Mouse (Mus musculus): ENCODE data around the gene Hdac4. TPM values are rescaled to one million over a fixed set of nuclear protein-coding genes. Genes with fewer than 3 reads are reported as not detected.

Hdac4 gene
- polyA plus RNA-seq, 1 experiment from 2014 or later: 11.3 TPM

DNA sequence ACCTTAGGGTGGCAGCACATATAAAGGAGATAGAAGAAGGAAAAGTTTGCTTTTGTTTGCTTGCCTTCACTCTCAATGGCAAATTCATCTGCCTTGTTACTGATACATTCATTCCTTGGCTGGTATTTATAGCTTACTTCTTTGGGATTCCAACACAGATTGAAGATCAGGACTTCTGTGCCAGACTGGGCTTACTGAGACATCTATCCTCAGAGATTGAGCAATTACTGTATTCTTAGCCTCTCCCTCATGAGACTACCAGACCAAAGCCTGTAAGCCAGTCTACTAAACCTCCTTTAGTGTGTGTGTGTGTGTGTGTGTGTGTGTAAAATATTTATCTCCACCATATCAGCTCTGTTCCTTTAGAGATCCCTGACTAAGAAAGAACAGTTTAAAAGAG is 181.0 kb downstream of the Hdac4 start:
- Histone ChIP-seq H3K36me3 (ENCODE audit: control insufficient read depth, insufficient read depth, low read length) (no peaks in the 10 kb centered on the region), H3K27me3 (replicated peaks; ENCODE audit: control insufficient read depth, insufficient read depth, low read length) (no peaks in the 10 kb centered on the region), H3K4me3 (ENCODE audit: low read length) (no peak overlapping the region), H3K9ac (ENCODE audit: low read depth, low read length) (no peak overlapping the region), H3K27ac (ENCODE audit: low read length) (no peak overlapping the region), H3K4me1 (ENCODE audit: control insufficient read depth, insufficient read depth, low read length) (peaks cover 10% of the 10 kb centered on the region), H3K9me3 (ENCODE audit: control insufficient read depth, low read length) (no peaks in the 10 kb centered on the region), H3K4me2 (ENCODE audit: low read depth, low read length) (no peak overlapping the region)
- ATAC-seq: no peak

DNA sequence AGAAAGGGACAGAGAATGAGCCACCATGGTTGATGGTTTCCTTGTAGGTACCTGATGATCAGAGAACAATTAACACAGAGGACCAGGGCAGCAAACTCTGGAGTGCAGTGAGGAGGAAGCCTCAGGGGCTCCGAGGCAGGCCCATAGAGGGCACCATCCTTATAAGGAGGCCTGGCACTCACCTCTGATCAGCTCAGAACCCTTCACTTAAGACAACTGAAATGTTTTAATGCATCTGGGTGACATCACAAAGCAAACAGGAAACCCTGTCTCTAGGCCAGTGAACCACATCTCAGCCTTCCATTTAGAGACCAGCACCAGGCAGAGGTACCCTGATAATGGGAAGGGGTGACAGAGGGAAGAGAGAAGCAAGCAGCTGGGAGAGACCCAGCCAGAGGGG is 188.8 kb downstream of the Hdac4 start:
- H3K9me3 ChIP-seq (ENCODE audit: control insufficient read depth, low read length): no peaks in the 10 kb centered on the region
- no peak overlapping the region for H3K9ac ChIP-seq (ENCODE audit: low read depth, low read length)
- ATAC-seq: no peak
- no peak overlapping the region for H3K4me3 ChIP-seq (ENCODE audit: low read length)
- H3K27me3 ChIP-seq (replicated peaks; ENCODE audit: control insufficient read depth, insufficient read depth, low read length): no peaks in the 10 kb centered on the region
- peaks cover 7% of the 10 kb centered on the region for H3K4me1 ChIP-seq (ENCODE audit: control insufficient read depth, insufficient read depth, low read length)
- H3K36me3 ChIP-seq (ENCODE audit: control insufficient read depth, insufficient read depth, low read length): peaks cover 4% of the 10 kb centered on the region; the same call in 1 of the 2 replicates
- H3K4me2 ChIP-seq (ENCODE audit: low read depth, low read length): no peak overlapping the region
- no peak overlapping the region for H3K27ac ChIP-seq (ENCODE audit: low read length)
- WGBS: 50% methylated on average over 1 of the region's 1 CpGs

DNA sequence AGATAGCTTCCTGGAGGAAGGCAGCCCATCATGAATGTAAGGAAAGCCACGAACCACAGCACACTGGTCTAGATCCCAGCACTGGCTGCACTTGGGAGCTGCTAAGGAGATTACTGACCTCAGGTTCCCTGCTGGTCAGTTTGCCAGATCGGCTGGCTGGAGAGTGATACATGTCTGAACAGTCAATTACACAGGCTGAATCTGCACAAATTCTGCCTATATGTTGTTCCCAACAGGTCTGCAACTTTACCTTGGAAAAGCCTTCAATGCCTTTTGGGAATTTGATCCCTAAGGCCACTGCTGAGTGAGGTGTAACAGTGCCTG is 189.9 kb downstream of the Hdac4 start:
- Histone ChIP-seq H3K4me2 (ENCODE audit: low read depth, low read length) (no peak overlapping the region), H3K27me3 (replicated peaks; ENCODE audit: control insufficient read depth, insufficient read depth, low read length) (no peaks in the 10 kb centered on the region), H3K36me3 (ENCODE audit: control insufficient read depth, insufficient read depth, low read length) (peaks cover 4% of the 10 kb centered on the region; the same call in 1 of the 2 replicates), H3K9ac (ENCODE audit: low read depth, low read length) (no peak overlapping the region), H3K4me3 (ENCODE audit: low read length) (no peak overlapping the region), H3K27ac (ENCODE audit: low read length) (no peak overlapping the region), H3K9me3 (ENCODE audit: control insufficient read depth, low read length) (no peaks in the 10 kb centered on the region), H3K4me1 (ENCODE audit: control insufficient read depth, insufficient read depth, low read length) (peaks cover 7% of the 10 kb centered on the region)
- 75% methylated on average over 2 of the region's 2 CpGs for WGBS
- no peak for ATAC-seq

DNA sequence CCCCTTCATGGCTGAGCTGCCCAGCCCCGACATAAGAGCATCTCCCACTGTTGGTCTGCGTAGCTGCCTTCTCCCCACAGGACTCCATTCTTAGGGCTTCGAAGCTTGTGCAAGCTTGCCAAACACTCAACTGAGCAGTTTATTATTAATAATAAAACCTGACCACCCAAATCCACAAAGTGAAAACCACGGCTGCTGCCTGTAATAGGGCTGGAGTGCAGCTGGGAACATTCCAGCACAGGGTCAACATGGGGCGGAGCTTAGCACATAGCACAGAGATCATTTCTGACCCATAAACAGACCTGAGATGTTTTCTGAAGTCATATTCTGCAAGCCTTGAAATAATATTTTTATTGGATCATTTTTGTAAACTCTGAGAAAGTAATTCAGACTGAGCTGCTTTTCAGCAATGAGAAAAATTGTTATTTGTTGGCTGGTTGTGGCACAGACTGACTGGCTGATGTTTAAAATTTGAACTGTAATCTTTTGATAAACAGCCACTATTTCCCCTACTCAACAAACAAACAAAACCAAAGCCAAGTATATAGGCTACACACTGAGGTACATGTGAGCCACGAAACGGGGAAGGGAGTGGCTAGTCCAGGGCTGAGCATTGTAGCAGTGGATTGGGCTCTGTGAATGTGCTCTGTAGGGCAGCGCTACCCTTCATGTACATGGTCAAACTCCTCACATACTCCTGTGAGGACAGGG is 190.4 kb downstream of the Hdac4 start:
- peaks cover 4% of the 10 kb centered on the region; the same call in 1 of the 2 replicates for H3K36me3 ChIP-seq (ENCODE audit: control insufficient read depth, insufficient read depth, low read length)
- no peak overlapping the region for H3K4me2 ChIP-seq (ENCODE audit: low read depth, low read length)
- no peak overlapping the region for H3K4me3 ChIP-seq (ENCODE audit: low read length)
- WGBS: 55% methylated on average over 8 of the region's 8 CpGs
- H3K27me3 ChIP-seq (replicated peaks; ENCODE audit: control insufficient read depth, insufficient read depth, low read length): no peaks in the 10 kb centered on the region
- no peak overlapping the region for H3K9ac ChIP-seq (ENCODE audit: low read depth, low read length)
- ATAC-seq: no peak
- no peaks in the 10 kb centered on the region for H3K9me3 ChIP-seq (ENCODE audit: control insufficient read depth, low read length)
- H3K4me1 ChIP-seq (ENCODE audit: control insufficient read depth, insufficient read depth, low read length): peaks cover 7% of the 10 kb centered on the region
- no peak overlapping the region for H3K27ac ChIP-seq (ENCODE audit: low read length)

DNA sequence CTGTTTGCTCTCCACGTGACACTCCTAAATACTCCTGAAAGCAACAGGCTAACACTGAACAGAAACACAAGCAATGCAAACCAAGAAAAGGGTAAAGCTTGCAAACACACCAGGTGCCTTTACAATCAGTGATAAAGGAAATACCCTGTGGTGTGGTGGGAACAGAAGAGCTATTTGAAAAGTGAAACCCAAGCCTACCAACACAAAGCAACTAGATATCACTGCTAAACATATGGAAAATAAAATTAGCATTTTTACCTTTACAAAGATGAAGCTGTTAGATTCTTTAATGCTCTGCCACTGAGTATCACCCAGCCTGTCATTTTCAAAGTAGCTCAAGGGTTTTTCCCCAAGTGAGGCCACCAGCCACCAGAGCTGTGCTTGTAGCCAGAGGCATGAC is 191.4 kb downstream of the Hdac4 start:
- 68% methylated on average over 1 of the region's 1 CpGs for WGBS

DNA sequence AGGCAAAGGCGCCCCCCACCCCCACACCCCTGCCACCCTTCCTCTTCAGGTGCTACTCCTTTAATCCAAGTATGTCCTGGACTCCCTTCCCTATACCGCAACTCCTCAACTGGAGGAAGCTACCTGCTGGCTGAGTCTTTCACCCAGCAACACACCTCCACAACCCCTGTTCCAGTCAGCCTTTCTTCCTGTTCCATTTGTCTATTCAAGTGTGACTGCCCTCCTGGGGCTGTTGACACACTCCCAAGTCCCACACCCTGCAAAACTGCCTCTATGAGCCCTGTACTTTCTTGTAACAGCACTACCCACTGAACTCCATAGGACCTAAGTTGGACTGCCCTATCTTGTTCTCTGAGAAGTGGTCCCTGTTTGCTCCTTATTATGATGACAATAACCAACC is 195.3 kb downstream of the Hdac4 start:
- Histone ChIP-seq H3K36me3 (ENCODE audit: control insufficient read depth, insufficient read depth, low read length) (peaks cover 4% of the 10 kb centered on the region; the same call in 1 of the 2 replicates), H3K27me3 (replicated peaks; ENCODE audit: control insufficient read depth, insufficient read depth, low read length) (no peaks in the 10 kb centered on the region), H3K9me3 (ENCODE audit: control insufficient read depth, low read length) (no peaks in the 10 kb centered on the region), H3K27ac (ENCODE audit: low read length) (no peak overlapping the region), H3K4me3 (ENCODE audit: low read length) (no peak overlapping the region), H3K9ac (ENCODE audit: low read depth, low read length) (no peak overlapping the region), H3K4me1 (ENCODE audit: control insufficient read depth, insufficient read depth, low read length) (peaks cover 4% of the 10 kb centered on the region; the same call in 1 of the 2 replicates), H3K4me2 (ENCODE audit: low read depth, low read length) (no peak overlapping the region)
- 93% methylated on average over 2 of the region's 2 CpGs for WGBS
- ATAC-seq: no peak

More for the DNA sequence above, 191.4 kb downstream of the Hdac4 start:
- Histone ChIP-seq H3K27me3 (replicated peaks; ENCODE audit: control insufficient read depth, insufficient read depth, low read length) (no peaks in the 10 kb centered on the region), H3K9me3 (ENCODE audit: control insufficient read depth, low read length) (no peaks in the 10 kb centered on the region), H3K4me2 (ENCODE audit: low read depth, low read length) (no peak overlapping the region), H3K4me3 (ENCODE audit: low read length) (no peak overlapping the region), H3K36me3 (ENCODE audit: control insufficient read depth, insufficient read depth, low read length) (peaks cover 4% of the 10 kb centered on the region; the same call in 1 of the 2 replicates), H3K9ac (ENCODE audit: low read depth, low read length) (no peak overlapping the region), H3K27ac (ENCODE audit: low read length) (no peak overlapping the region), H3K4me1 (ENCODE audit: control insufficient read depth, insufficient read depth, low read length) (peaks cover 7% of the 10 kb centered on the region)
- ATAC-seq: no peak

DNA sequence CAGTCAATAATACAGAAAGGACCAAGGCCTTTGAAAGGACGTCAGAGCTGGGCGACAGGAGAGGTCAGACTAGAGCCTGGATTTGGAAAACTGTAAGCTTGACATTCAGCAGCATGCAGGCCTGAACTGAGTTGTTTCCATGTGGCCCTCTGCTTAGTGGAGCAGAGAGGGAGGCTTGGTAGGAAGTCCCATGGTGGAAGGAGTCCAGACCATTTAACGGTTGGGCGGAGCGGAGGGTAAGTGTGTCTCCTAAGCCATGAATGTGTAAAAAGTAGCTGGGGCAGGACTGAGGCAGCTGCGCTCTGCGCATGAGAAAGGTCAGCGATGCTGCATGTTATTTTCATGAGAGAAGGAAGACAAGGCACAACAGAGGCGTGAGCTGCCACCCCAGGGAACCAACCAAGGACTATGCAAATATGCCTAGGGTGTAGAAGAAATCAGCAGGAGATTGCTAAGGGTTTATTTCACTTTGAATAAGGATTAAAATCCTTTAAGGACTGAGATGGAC is 201.8 kb downstream of the Hdac4 start:
- WGBS: 81% methylated on average over 9 of the region's 9 CpGs
- Histone ChIP-seq H3K9me3 (ENCODE audit: control insufficient read depth, low read length) (no peaks in the 10 kb centered on the region), H3K4me1 (ENCODE audit: control insufficient read depth, insufficient read depth, low read length) (no peaks in the 10 kb centered on the region), H3K9ac (ENCODE audit: low read depth, low read length) (no peak overlapping the region), H3K36me3 (ENCODE audit: control insufficient read depth, insufficient read depth, low read length) (peaks cover 4% of the 10 kb centered on the region; the same call in 1 of the 2 replicates), H3K4me3 (ENCODE audit: low read length) (no peak overlapping the region), H3K4me2 (ENCODE audit: low read depth, low read length) (no peak overlapping the region), H3K27me3 (replicated peaks; ENCODE audit: control insufficient read depth, insufficient read depth, low read length) (no peaks in the 10 kb centered on the region), H3K27ac (ENCODE audit: low read length) (no peak overlapping the region)
- no peak for ATAC-seq

DNA sequence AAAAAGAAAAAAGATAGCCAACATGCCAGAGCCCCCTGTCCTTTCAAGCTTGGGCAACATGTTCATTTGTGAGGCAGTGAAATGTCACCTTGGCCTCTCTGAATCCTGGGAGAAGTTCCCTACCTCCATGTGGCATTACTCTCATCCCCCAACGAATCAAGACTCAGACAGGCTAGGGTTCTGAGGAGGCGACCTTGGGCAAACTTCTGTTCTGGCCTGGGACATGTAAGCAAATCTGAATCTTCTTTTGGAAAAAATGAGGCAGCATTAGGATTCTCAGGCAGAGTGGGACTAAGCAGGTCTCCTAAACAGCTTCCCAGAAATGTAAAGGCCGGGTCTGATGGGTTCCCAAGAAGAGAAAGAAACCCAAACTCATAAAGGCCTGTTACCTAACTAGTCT is 202.8 kb downstream of the Hdac4 start:
- Histone ChIP-seq H3K4me3 (ENCODE audit: low read length) (no peak overlapping the region), H3K27ac (ENCODE audit: low read length) (no peak overlapping the region), H3K27me3 (replicated peaks; ENCODE audit: control insufficient read depth, insufficient read depth, low read length) (no peaks in the 10 kb centered on the region), H3K4me1 (ENCODE audit: control insufficient read depth, insufficient read depth, low read length) (no peaks in the 10 kb centered on the region), H3K36me3 (ENCODE audit: control insufficient read depth, insufficient read depth, low read length) (peaks cover 4% of the 10 kb centered on the region; the same call in 1 of the 2 replicates), H3K9me3 (ENCODE audit: control insufficient read depth, low read length) (no peaks in the 10 kb centered on the region), H3K9ac (ENCODE audit: low read depth, low read length) (no peak overlapping the region), H3K4me2 (ENCODE audit: low read depth, low read length) (no peak overlapping the region)
- no peak for ATAC-seq
- 79% methylated on average over 3 of the region's 3 CpGs for WGBS

DNA sequence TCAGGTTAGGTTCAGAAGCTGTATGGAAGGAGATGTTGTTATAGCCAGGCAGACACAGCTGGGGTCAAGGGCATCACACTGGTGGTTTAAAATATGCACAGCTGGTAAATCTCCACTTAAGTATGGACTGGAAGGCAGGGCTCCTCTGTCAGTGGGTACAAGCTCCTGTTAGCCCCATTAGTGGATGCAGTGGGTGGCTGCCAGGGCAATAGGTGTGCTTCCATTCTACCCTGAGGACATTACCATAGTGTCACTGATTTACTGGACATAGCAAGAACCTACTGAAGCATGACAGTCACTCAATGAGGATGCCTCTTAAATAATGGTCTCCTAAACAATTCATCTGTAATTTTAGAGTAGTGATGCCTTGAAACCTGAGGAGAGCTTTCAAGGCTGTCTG is 203.9 kb downstream of the Hdac4 start:
- Histone ChIP-seq H3K36me3 (ENCODE audit: control insufficient read depth, insufficient read depth, low read length) (peaks cover 4% of the 10 kb centered on the region; the same call in 1 of the 2 replicates), H3K9ac (ENCODE audit: low read depth, low read length) (no peak overlapping the region), H3K4me3 (ENCODE audit: low read length) (no peak overlapping the region), H3K4me1 (ENCODE audit: control insufficient read depth, insufficient read depth, low read length) (no peaks in the 10 kb centered on the region), H3K27ac (ENCODE audit: low read length) (no peak overlapping the region), H3K27me3 (replicated peaks; ENCODE audit: control insufficient read depth, insufficient read depth, low read length) (no peaks in the 10 kb centered on the region), H3K9me3 (ENCODE audit: control insufficient read depth, low read length) (no peaks in the 10 kb centered on the region), H3K4me2 (ENCODE audit: low read depth, low read length) (no peak overlapping the region)
- no peak for ATAC-seq

DNA sequence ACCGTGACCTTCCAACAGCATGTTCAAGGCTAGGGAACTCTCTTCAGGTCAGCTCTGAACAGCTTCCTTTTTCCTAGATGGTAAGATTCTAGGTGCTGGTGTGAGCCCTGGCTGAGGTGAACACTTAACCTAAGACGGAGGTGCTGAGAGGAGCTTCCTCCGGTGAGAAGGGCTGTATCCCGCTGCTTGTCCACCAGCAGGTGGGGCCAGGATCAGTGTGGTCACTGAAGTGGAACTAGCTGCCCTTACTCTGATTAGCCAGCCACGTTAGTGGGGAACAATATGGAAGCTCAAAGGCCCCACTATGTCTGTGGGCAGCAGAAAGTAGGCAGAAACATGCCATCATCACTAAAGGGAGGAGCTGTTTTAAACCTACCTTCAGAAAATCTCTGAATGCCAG is 204.6 kb downstream of the Hdac4 start:
- H3K4me3 ChIP-seq (ENCODE audit: low read length): no peak overlapping the region
- H3K4me1 ChIP-seq (ENCODE audit: control insufficient read depth, insufficient read depth, low read length): no peaks in the 10 kb centered on the region
- H3K9me3 ChIP-seq (ENCODE audit: control insufficient read depth, low read length): no peaks in the 10 kb centered on the region
- WGBS: 88% methylated on average over 5 of the region's 5 CpGs
- H3K27ac ChIP-seq (ENCODE audit: low read length): no peak overlapping the region
- no peak overlapping the region for H3K4me2 ChIP-seq (ENCODE audit: low read depth, low read length)
- ATAC-seq: no peak
- H3K36me3 ChIP-seq (ENCODE audit: control insufficient read depth, insufficient read depth, low read length): peaks cover 4% of the 10 kb centered on the region; the same call in 1 of the 2 replicates
- H3K27me3 ChIP-seq (replicated peaks; ENCODE audit: control insufficient read depth, insufficient read depth, low read length): no peaks in the 10 kb centered on the region
- H3K9ac ChIP-seq (ENCODE audit: low read depth, low read length): no peak overlapping the region

Data from intestine, embryonic 16.5 days (tissue).